Mouse (Mus musculus) cerebellum, adult 2 months (tissue): Measurements from ENCODE around the gene Cryzl1. TPM values are rescaled to one million over a fixed set of nuclear protein-coding genes. Genes with fewer than 3 reads are reported as not detected.

Experiments used
- DNase-seq, 2 experiments: peaks; one replicate each; pipeline ENCODE4 v3.0.0; 2021
- H3K27ac ChIP-seq: fragments of 200-500 bp; 2 replicates; pipeline ENCODE4 v1.5.1; 2012; ENCODE audit warnings: low read length, control low read depth, inconsistent platforms; ENCODE audit not compliant: insufficient read depth
- H3K27me3 ChIP-seq: fragments of 200-500 bp; 2 replicates; pipeline ENCODE4 v1.6.1; 2012; ENCODE audit warnings: inconsistent platforms, mild to moderate bottlenecking, low read length, moderate library complexity; ENCODE audit not compliant: control insufficient read depth, insufficient read depth
- H3K4me1 ChIP-seq: fragments of 200-500 bp; 2 replicates; pipeline ENCODE4 v1.6.1; 2011; ENCODE audit warnings: low read length; ENCODE audit not compliant: control insufficient read depth, insufficient read depth
- H3K4me3 ChIP-seq: fragments of 200-500 bp; replicated peaks from 2 replicates; pipeline ENCODE3; 2011; ENCODE audit warnings: mild to moderate bottlenecking, low read depth, low read length, control low read depth; ENCODE audit not compliant: insufficient read depth
- CTCF ChIP-seq: fragments of 200-500 bp; IDR thresholded peaks from 2 replicates; pipeline ENCODE4 v1.5.1; 2011; ENCODE audit warnings: low read depth, mild to moderate bottlenecking, control low read depth, low read length, moderate library complexity, borderline replicate concordance; ENCODE audit not compliant: insufficient read depth
- POLR2A ChIP-seq: fragments of 200-500 bp; IDR thresholded peaks from 2 replicates; pipeline ENCODE4 v1.6.1; 2011; ENCODE audit warnings: low read length, control low read depth, borderline replicate concordance; ENCODE audit not compliant: insufficient read depth
- WGBS: fragments of 180-500 bp; shearing (Covaris S2); methylation state at CpG from one replicate; pipeline ENCODE4 v1.1.7; 2018; 5-methylcytosine and 5-hydroxymethylcytosine counted together
- polyA plus RNA-seq: library from polyadenylated mRNA; depleted of rRNA; stranded (reverse); fragments of >200 nt; gene quantifications from 2 replicates; pipeline ENCODE4 v1.2.3, GENCODE M21; 2012

The Cryzl1 gene
- polyA plus RNA-seq, 1 experiment: 104 TPM

DNA sequence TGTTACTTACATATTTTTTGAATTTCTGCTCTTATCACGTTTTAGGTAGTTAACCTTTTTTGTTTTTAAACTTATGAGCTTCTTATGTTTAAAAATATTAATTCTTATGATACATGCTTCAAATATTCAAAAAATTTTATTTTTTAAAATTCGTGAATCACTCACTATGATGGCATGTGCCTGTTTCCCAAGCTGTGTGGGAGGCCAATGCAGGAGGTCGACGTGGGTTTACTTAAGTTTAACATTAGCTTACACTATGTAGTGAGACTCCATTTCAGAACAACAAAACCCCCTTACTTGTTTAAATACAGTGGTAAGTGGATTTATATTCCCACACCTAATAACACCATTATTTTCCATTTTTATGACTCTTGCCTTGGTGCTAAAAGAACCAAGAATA lies 24.8 kb upstream of the Cryzl1 start:
- H3K27me3 ChIP-seq: no peaks in the 10 kb centered on the region
- H3K4me1 ChIP-seq: peaks cover 8% of the 10 kb centered on the region
- no peak for TF ChIP-seq POLR2A
- 90% methylated on average over 4 of the region's 4 CpGs for WGBS
- H3K4me3 ChIP-seq: no peak overlapping the region
- no peak overlapping the region for H3K27ac ChIP-seq
- no peak for DNase-seq

DNA sequence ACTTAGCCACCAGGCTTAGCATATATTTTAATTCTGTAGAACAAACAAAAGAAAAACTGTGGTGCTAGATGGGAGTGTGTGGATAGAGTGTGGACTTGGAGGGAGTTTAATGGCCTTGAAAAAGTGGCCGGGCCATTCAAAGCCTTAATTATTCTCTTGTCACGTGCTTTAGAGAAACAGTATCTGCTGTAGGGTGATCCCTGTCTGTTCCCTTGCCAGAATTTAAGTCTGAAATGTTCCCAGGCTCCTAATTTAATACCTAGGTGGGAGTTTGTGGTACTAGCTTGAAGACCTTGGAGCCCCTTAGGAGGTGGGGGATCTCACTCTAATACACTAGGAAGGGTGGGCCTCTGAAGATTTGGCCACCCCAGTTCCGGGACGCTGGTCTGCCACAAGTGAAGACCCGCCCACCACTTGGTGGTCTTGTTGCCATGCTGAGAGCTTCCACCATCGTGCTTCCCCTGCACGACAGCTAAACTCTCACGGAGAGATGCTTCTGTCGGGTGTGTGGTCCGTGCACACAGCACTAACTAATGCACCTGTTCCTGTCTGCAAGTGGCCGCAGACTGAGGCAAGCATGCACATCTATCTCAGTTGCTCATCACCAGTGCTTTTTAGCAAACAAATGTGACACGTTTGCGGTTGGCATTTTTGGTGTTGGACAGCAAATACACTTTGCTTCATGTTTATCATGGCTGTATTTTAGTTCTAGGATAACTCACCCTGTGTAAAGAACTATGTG lies 23.0 kb upstream of the Cryzl1 start:
- no peak for DNase-seq
- H3K4me3 ChIP-seq: no peak overlapping the region
- 56% methylated on average over 13 of the region's 13 CpGs for WGBS

DNA sequence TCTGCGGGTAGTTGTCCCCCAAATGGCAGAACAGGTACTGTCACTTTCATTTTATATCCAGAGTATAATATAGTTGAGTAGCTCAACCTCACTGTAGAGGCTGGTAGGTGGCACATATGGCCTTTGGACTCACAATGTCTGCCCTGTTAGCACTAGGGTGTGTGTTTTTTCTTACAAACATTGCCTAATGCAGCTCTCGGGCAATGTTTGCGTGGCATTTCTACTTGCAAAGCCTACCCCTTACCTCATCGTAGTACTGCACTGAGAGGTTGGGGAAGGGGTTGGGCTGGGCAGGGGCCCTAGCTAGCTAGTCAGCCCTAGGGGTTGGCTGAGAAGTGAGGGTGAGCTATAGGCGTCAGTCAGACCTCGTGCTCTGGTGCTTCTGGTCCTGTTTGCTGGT lies 18.8 kb upstream of the Cryzl1 start:
- DNase-seq: no peak
- no peaks in the 10 kb centered on the region for H3K27me3 ChIP-seq
- H3K4me3 ChIP-seq: no peak overlapping the region
- H3K27ac ChIP-seq: no peak overlapping the region
- peaks cover 24% of the 10 kb centered on the region for H3K4me1 ChIP-seq
- 90% methylated on average over 6 of the region's 6 CpGs for WGBS
- TF ChIP-seq POLR2A (no peak), CTCF (no peak)

More for the DNA sequence above, 23.0 kb upstream of the Cryzl1 start:
- Histone ChIP-seq H3K27me3 (no peaks in the 10 kb centered on the region), H3K4me1 (peaks cover 8% of the 10 kb centered on the region), H3K27ac (no peak overlapping the region)
- TF ChIP-seq POLR2A (no peak), CTCF (no peak)

DNA sequence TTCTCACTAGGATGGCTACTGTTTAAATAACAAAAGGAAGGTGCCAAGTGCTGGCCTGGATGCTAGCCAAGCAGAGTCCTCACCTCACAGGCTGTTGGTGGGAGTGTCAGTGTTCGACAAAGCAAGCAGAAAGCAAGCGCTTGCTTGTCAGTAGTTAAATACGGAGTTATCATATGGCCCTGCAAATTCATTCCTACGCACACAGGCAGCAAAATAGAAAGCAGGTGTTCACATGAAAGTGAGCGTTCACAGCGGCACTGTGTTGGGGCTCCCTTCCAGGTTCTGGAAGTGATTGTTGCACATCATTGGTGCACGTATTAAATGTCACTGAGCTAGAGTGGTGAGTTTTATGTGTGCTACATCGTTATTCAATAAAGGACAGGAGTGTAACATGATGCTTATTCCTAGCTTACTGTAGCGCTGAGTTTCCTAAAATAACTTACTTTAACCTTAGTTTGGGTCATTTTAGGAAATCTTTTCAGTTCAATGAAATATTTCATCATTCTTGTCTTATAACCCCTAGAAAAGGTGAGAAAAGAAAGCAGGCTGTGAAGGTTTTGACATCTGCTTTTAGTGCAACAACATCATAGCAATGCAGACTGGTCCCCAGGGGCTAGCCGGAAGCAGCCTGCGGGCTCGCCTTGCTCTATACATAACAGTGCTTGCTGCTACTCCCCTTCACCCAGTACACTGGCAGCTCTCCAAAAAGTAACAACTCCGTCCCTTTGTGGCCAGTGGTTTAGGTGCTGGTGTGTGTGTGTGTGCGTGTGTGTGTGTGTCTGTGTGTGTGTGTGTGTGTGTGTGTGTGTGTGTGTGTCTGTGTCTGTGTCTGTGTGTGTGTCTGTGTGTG lies 17.6 kb upstream of the Cryzl1 start:
- Histone ChIP-seq H3K4me3 (peak overlapping the region; percentile 5), H3K27me3 (no peaks in the 10 kb centered on the region), H3K27ac (no peak overlapping the region), H3K4me1 (peaks cover 21% of the 10 kb centered on the region)
- TF ChIP-seq CTCF (no peak), POLR2A (no peak)
- WGBS: 29% methylated on average over 14 of the region's 14 CpGs
- peak; percentile 84 to 85 for DNase-seq

DNA sequence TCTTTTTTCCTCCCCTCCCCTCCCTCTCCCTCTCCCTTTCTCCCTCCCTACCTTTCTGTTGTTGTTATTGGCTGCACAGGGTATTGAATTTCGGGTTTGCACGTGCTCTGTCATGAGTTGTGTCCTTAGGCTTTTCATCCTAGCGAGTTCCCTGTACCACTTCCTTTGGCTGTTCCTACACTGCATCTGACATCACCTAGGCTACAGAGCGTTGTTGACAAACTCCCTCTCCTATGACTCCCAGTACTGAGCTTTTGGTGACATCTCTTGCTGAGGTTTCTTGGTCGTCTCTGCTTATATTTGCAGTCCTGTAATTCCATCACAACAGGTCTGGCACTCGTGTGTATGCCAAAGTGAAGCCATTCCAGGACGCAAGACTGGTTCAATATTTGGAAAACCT lies 14.3 kb upstream of the Cryzl1 start:
- no peak for DNase-seq
- H3K27me3 ChIP-seq: no peaks in the 10 kb centered on the region
- no peak for TF ChIP-seq POLR2A
- TF ChIP-seq CTCF: no peak
- WGBS: 54% methylated on average over 7 of the region's 7 CpGs
- no peak overlapping the region for H3K4me3 ChIP-seq
- no peak overlapping the region for H3K27ac ChIP-seq
- H3K4me1 ChIP-seq: peaks cover 29% of the 10 kb centered on the region

DNA sequence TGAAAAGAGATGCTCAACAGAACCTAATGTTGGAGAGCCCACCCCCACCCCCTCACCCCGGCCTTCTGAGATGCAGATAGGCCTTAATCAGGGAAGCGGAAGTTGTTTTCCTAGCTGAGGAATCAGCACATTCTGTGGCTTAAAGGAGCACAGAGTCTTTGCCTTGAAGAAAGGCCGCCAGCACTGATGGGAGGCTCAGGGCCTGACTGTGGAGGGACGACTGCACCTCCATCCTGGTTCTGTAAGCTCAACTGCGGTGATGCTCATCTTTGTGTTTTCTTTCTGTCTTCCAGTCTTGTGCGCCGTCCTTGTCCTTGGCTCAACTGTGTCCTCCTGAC lies 12.1 kb upstream of the Cryzl1 start:
- TF ChIP-seq CTCF (no peak), POLR2A (no peak)
- DNase-seq: no peak
- Histone ChIP-seq H3K4me1 (peaks cover 32% of the 10 kb centered on the region), H3K4me3 (no peak overlapping the region), H3K27ac (no peak overlapping the region), H3K27me3 (no peaks in the 10 kb centered on the region)
- 70% methylated on average over 7 of the region's 7 CpGs for WGBS

DNA sequence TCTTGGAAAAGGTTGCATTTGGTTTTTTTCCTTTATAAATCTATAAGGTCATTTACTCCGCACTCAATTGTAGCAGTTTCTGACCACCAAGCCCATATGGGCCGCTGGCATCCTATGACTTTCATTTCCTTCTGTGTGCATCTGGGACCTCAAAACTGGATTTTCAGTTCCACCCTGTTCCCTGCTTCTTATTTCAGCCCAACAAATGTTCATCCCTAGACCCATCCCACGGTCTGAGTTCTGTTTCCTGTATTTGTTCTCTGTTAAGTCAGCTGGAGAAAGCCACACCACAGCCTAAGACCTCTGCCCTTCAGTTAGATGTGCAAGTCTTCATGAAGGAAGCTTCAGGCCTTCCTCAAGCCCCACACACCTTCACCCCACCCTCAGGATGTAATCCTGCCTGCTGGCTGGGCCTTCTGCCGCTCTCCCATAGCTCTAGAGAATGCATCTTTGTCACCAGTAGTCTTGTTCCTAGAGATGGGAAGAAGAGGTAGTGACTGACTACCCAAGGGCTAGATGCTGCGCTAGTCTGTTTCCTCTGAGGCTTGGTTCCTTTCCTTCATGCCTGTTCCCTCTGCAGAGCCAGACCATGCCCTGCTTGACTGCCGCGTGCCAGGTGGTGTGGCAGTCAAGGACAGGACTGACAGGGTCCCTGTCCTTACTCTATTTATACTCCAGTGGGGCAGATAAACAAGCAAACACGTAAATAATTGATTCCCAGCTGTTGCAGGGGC lies 11.6 kb upstream of the Cryzl1 start:
- Histone ChIP-seq H3K4me3 (no peak overlapping the region), H3K27me3 (no peaks in the 10 kb centered on the region), H3K4me1 (peaks cover 31% of the 10 kb centered on the region), H3K27ac (no peak overlapping the region)
- DNase-seq: no peak
- TF ChIP-seq CTCF (no peak), POLR2A (no peak)
- WGBS: 50% methylated on average over 8 of the region's 8 CpGs

DNA sequence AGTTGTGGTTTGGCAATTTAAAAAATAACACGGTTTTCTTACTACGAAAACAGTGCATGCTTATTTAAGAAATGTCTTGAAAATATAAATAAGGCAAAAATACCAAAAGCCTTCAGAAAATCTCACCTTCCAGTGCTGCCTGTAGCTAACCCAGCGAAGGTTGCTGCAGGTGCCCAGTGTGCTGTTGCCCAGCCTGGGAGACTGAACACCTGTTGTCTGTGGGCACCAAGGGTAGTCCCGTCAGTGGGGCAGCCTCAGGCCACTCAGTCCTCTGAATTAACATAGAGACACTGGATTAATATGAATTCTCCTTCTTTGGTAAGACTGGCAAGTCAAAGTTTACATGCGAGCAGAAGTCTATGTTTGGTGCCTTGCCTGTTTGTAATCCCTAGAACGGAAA lies 9.7 kb upstream of the Cryzl1 start:
- Histone ChIP-seq H3K4me1 (peaks cover 32% of the 10 kb centered on the region), H3K27ac (no peak overlapping the region), H3K4me3 (no peak overlapping the region), H3K27me3 (no peaks in the 10 kb centered on the region)
- TF ChIP-seq POLR2A: no peak
- TF ChIP-seq CTCF: no peak
- 70% methylated on average over 6 of the region's 6 CpGs for WGBS
- DNase-seq: no peak
